Comparison of ENCODE assay signal across 11 mouse cellular contexts in the genomic region with DNA sequence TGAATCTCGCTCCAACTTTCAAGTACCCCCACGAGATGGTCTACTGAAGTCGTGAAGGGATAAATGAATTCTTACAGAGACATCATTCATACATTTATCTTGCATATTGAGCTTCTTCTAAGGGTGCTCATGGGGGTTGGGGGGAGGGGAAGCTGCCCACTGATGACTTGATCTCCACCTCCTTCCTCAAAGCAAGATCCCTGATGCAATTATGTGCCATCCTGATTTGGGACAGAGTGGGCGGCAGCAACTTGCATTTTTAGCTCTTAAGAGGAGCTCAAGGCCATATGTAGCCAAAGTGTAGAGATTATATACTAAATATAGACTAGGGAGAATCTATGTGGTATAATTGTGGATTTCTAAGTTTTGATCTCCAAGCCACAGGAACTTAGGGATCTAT.
DNase-seq lines count a peak whose midpoint lies in the region; ATAC-seq lines count a peak whose summit lies in the region.
"Had no signal": no experiment of that assay in that cellular context is flagged by ENCODE, and none has a peak within 500 bp of the region (broad histone marks: within the 10 kb centered on the region; RNA-seq: fewer than 3 reads in every experiment).

No protein-coding gene starts in this region.

- H3K27ac ChIP-seq in heart, embryonic 14.5 days (replicated peaks in 1 of 2; ENCODE audit: control insufficient read depth in 1 of 2, insufficient read depth in 1 of 2, low read depth in 2 of 2, low read length in 2 of 2), result peak overlapping the region in 1 of 2 experiments; percentile 72; a peak in 1 of 4 replicates
- H3K27ac ChIP-seq in neural tube, embryonic 11.5 days (ENCODE audit: low read depth, low read length), result peak overlapping the region; percentile 84
- H3K27ac ChIP-seq in hindbrain, embryonic 15.5 days (replicated peaks), result peak overlapping the region; percentile 58; the same call in 1 of the 2 replicates
- H3K27ac ChIP-seq in neural tube, embryonic 15.5 days (replicated peaks), result peak overlapping the region; percentile 66; the same call in 1 of the 2 replicates
- H3K27ac ChIP-seq: liver, embryonic 12.5 days; macrophage had no signal

- no peak for ATAC-seq in heart, embryonic 14.5 days (ENCODE audit: insufficient number of reproducible peaks, insufficient read depth, low FRiP score, low read depth)
- no peak for ATAC-seq in neural tube, embryonic 11.5 days (ENCODE audit: insufficient read depth, low FRiP score, low TSS enrichment)
- ATAC-seq in hindbrain, embryonic 15.5 days (ENCODE audit: low FRiP score, low read depth), result no peak
- no peak for ATAC-seq in neural tube, embryonic 15.5 days (ENCODE audit: low FRiP score)

- H3K4me2 ChIP-seq in heart, embryonic 14.5 days (ENCODE audit: low read length), result no peak overlapping the region
- no peak overlapping the region for H3K4me2 ChIP-seq in neural tube, embryonic 11.5 days (ENCODE audit: low read depth)
- no peak overlapping the region for H3K4me2 ChIP-seq in hindbrain, embryonic 15.5 days
- H3K4me2 ChIP-seq in neural tube, embryonic 15.5 days, result no peak overlapping the region
- H3K4me2 ChIP-seq: liver, embryonic 12.5 days had no signal

- peaks cover 27 to 43% of the 10 kb centered on the region in 2 experiments for H3K4me1 ChIP-seq in heart, embryonic 14.5 days (ENCODE audit: control insufficient read depth in 2 of 2, insufficient read depth in 2 of 2, low read length in 2 of 2)
- peaks cover 41% of the 10 kb centered on the region for H3K4me1 ChIP-seq in neural tube, embryonic 11.5 days (ENCODE audit: control insufficient read depth, insufficient read depth, low read length)
- peaks cover 47% of the 10 kb centered on the region for H3K4me1 ChIP-seq in hindbrain, embryonic 15.5 days (replicated peaks)
- peaks cover 42% of the 10 kb centered on the region for H3K4me1 ChIP-seq in neural tube, embryonic 15.5 days

- H3K4me3 ChIP-seq in heart, embryonic 14.5 days (ENCODE audit: control insufficient read depth in 1 of 2, insufficient read depth in 1 of 2, low read depth in 1 of 2, low read length in 2 of 2), result no peak overlapping the region
- H3K4me3 ChIP-seq in neural tube, embryonic 11.5 days (ENCODE audit: low read depth, low read length), result no peak overlapping the region
- no peak overlapping the region for H3K4me3 ChIP-seq in hindbrain, embryonic 15.5 days
- H3K4me3 ChIP-seq in neural tube, embryonic 15.5 days (replicated peaks), result no peak overlapping the region
- H3K4me3 ChIP-seq: liver, embryonic 12.5 days had no signal

- 0 out of 2 replicates have a peak overlapping the region, but pooled peaks have one; percentile 4 for H3K9ac ChIP-seq in heart, embryonic 14.5 days (ENCODE audit: low read length)
- H3K9ac ChIP-seq in neural tube, embryonic 11.5 days (ENCODE audit: low read length), result no peak overlapping the region
- H3K9ac ChIP-seq in hindbrain, embryonic 15.5 days, result no peak overlapping the region
- no peak overlapping the region for H3K9ac ChIP-seq in neural tube, embryonic 15.5 days (replicated peaks)
- H3K9ac ChIP-seq: liver, embryonic 12.5 days had no signal

- 84% methylated on average over 4 of the region's 4 CpGs for WGBS in heart, embryonic 14.5 days
- 79% methylated on average over 4 of the region's 4 CpGs for WGBS in neural tube, embryonic 11.5 days
- WGBS in hindbrain, embryonic 15.5 days, result 74% methylated on average over 4 of the region's 4 CpGs
- WGBS in neural tube, embryonic 15.5 days, result 72% methylated on average over 4 of the region's 4 CpGs

- H3K36me3 ChIP-seq in heart, embryonic 14.5 days (ENCODE audit: control insufficient read depth, insufficient read depth, low read length), result no peaks in the 10 kb centered on the region
- H3K36me3 ChIP-seq in neural tube, embryonic 11.5 days (ENCODE audit: control insufficient read depth, insufficient read depth, low read length), result no peaks in the 10 kb centered on the region
- no peaks in the 10 kb centered on the region for H3K36me3 ChIP-seq in hindbrain, embryonic 15.5 days
- H3K36me3 ChIP-seq in neural tube, embryonic 15.5 days, result no peaks in the 10 kb centered on the region
- H3K36me3 ChIP-seq: liver, embryonic 12.5 days had no signal

- intact Hi-C loops in heart, postnatal 36 days (cut with DNase I), result loop anchor here (5.0 kb wide), 1 partner anchor 210 kb away; no protein-coding TSS in a partner anchor

- H3K9me3 ChIP-seq in heart, embryonic 14.5 days (ENCODE audit: control insufficient read depth, low read length), result no peaks in the 10 kb centered on the region
- H3K9me3 ChIP-seq in neural tube, embryonic 11.5 days (ENCODE audit: control insufficient read depth, low read length), result no peaks in the 10 kb centered on the region
- H3K9me3 ChIP-seq in hindbrain, embryonic 15.5 days, result no peaks in the 10 kb centered on the region
- no peaks in the 10 kb centered on the region for H3K9me3 ChIP-seq in neural tube, embryonic 15.5 days (replicated peaks)
- H3K9me3 ChIP-seq: liver, embryonic 12.5 days had no signal

- no peaks in the 10 kb centered on the region for H3K27me3 ChIP-seq in heart, embryonic 14.5 days (ENCODE audit: control insufficient read depth, insufficient read depth, low read length)
- H3K27me3 ChIP-seq in neural tube, embryonic 11.5 days (ENCODE audit: control insufficient read depth, insufficient read depth, low read length), result no peaks in the 10 kb centered on the region
- no peaks in the 10 kb centered on the region for H3K27me3 ChIP-seq in hindbrain, embryonic 15.5 days
- H3K27me3 ChIP-seq in neural tube, embryonic 15.5 days (replicated peaks), result no peaks in the 10 kb centered on the region
- H3K27me3 ChIP-seq: liver, embryonic 12.5 days had no signal

- DNase-seq in heart, postnatal 36 days, result no peak
- DNase-seq in neural tube, embryonic 11.5 days (ENCODE audit: low spot score), result no peak
- DNase-seq in neural tube, embryonic 10.5 days (ENCODE audit: extremely low spot score, low spot score), result no peak
- no peak for DNase-seq in left cerebral cortex, adult 11 months (ENCODE audit: low spot score)
- no peak for DNase-seq in embryo, embryonic 10 days (ENCODE audit: low spot score)
- DNase-seq: cerebellum, adult 9-10 months had no signal
